Mouse (Mus musculus) testis, adult 2 months (tissue): ENCODE data around the gene Apobec1. TPM values are rescaled to one million over a fixed set of nuclear protein-coding genes. Genes with fewer than 3 reads are reported as not detected.

Experiments used
- H3K27ac ChIP-seq: fragments of 200-500 bp; 2 replicates; pipeline ENCODE4 v1.5.1; 2012; ENCODE audit warnings: low read depth, low read length; ENCODE audit not compliant: control insufficient read depth, insufficient read depth
- H3K27me3 ChIP-seq: fragments of 200-500 bp; 2 replicates; pipeline ENCODE4 v1.6.1; 2012; ENCODE audit warnings: mild to moderate bottlenecking, low read length, moderate library complexity; ENCODE audit not compliant: control insufficient read depth, insufficient read depth
- H3K36me3 ChIP-seq: fragments of 200-500 bp; 2 replicates; pipeline ENCODE4 v1.6.1; 2012; ENCODE audit warnings: mild to moderate bottlenecking, low read length; ENCODE audit not compliant: control insufficient read depth, insufficient read depth
- H3K4me1 ChIP-seq: fragments of 200-500 bp; 2 replicates; pipeline ENCODE4 v1.6.1; 2012; ENCODE audit warnings: low read length; ENCODE audit not compliant: control insufficient read depth, insufficient read depth
- H3K4me3 ChIP-seq: fragments of 200-500 bp; 2 replicates; pipeline ENCODE4 v1.5.1; 2012; ENCODE audit warnings: low read depth, mild to moderate bottlenecking, low read length, moderate library complexity, mixed read lengths; ENCODE audit not compliant: control insufficient read depth
- CTCF ChIP-seq: fragments of 200-500 bp; IDR thresholded peaks from 2 replicates; pipeline ENCODE4 v1.5.1; 2012; ENCODE audit warnings: low read depth, mild to moderate bottlenecking, inconsistent platforms, low read length, moderate library complexity; ENCODE audit not compliant: control insufficient read depth, insufficient read depth, insufficient replicate concordance
- POLR2A ChIP-seq: fragments of 200-500 bp; IDR thresholded peaks from 2 replicates; pipeline ENCODE4 v1.6.1; 2012; ENCODE audit warnings: low read depth, mild to moderate bottlenecking, inconsistent platforms, low read length, moderate library complexity; ENCODE audit not compliant: control insufficient read depth
- polyA plus RNA-seq: library from polyadenylated mRNA; depleted of rRNA; stranded (reverse); fragments of >200 nt; gene quantifications from 2 replicates; pipeline ENCODE4 v1.2.3, GENCODE M21; 2012

Apobec1 gene
- polyA plus RNA-seq, 1 experiment: 1.7 TPM

- H3K27ac ChIP-seq: no peak within 1 kb of the TSS
- H3K27me3 ChIP-seq: no peaks in the 10 kb centered on the region
- H3K4me3 ChIP-seq: no peak within 1 kb of the TSS
These were observed 7.5 kb upstream of the Apobec1 start, which contains the start of gene Gdf3 for GRCm38 (mm10) chr6:122609771-122610170. TSS of gene Gdf3 (minus strand) at chr6:122610087.

GRCm38 (mm10) chr6:122609377-122609728 is 7.1 kb upstream of the Apobec1 start:
- TF ChIP-seq CTCF (no peak), POLR2A (no peak)
- Histone ChIP-seq H3K27ac (no peak overlapping the region), H3K27me3 (no peaks in the 10 kb centered on the region), H3K4me3 (no peak overlapping the region), H3K36me3 (no peaks in the 10 kb centered on the region), H3K4me1 (peaks cover 9% of the 10 kb centered on the region)

More at GRCm38 (mm10) chr6:122609771-122610170, 7.5 kb upstream of the Apobec1 start, which contains the start of gene Gdf3:
- TF ChIP-seq CTCF (no peak), POLR2A (no peak)
- H3K4me1 ChIP-seq: peaks cover 9% of the 10 kb centered on the region
- no peaks in the 10 kb centered on the region for H3K36me3 ChIP-seq

GRCm38 (mm10) chr6:122608434-122609376 is 6.5 kb upstream of the Apobec1 start:
- no peak overlapping the region for H3K4me3 ChIP-seq
- no peak for TF ChIP-seq POLR2A
- TF ChIP-seq CTCF: no peak
- no peak overlapping the region for H3K27ac ChIP-seq

GRCm38 (mm10) chr6:122607700-122608099 is 5.5 kb upstream of the Apobec1 start:
- Histone ChIP-seq H3K4me1 (peaks cover 9% of the 10 kb centered on the region), H3K4me3 (no peak overlapping the region), H3K27ac (no peak overlapping the region), H3K27me3 (no peaks in the 10 kb centered on the region), H3K36me3 (no peaks in the 10 kb centered on the region)
- no peak for TF ChIP-seq CTCF
- no peak for TF ChIP-seq POLR2A

More at GRCm38 (mm10) chr6:122608434-122609376, 6.5 kb upstream of the Apobec1 start:
- H3K36me3 ChIP-seq: no peaks in the 10 kb centered on the region
- peaks cover 9% of the 10 kb centered on the region for H3K4me1 ChIP-seq
- H3K27me3 ChIP-seq: no peaks in the 10 kb centered on the region

GRCm38 (mm10) chr6:122606661-122607060 is 4.4 kb upstream of the Apobec1 start:
- H3K27ac ChIP-seq: no peak overlapping the region
- H3K27me3 ChIP-seq: no peaks in the 10 kb centered on the region
- H3K36me3 ChIP-seq: no peaks in the 10 kb centered on the region
- TF ChIP-seq POLR2A (no peak), CTCF (no peak)
- H3K4me3 ChIP-seq: no peak overlapping the region
- peaks cover 15% of the 10 kb centered on the region for H3K4me1 ChIP-seq

GRCm38 (mm10) chr6:122605483-122605882 is 3.2 kb upstream of the Apobec1 start:
- Histone ChIP-seq H3K4me1 (peaks cover 15% of the 10 kb centered on the region), H3K27me3 (no peaks in the 10 kb centered on the region), H3K36me3 (no peaks in the 10 kb centered on the region), H3K4me3 (no peak overlapping the region), H3K27ac (no peak overlapping the region)
- TF ChIP-seq CTCF: peak; percentile 37; the same call in 1 of the 2 replicates
- no peak for TF ChIP-seq POLR2A

- H3K27me3 ChIP-seq: no peaks in the 10 kb centered on the region
- TF ChIP-seq CTCF: no peak
- peaks cover 8% of the 10 kb centered on the region for H3K4me1 ChIP-seq
- H3K27ac ChIP-seq: no peak overlapping the region
- H3K36me3 ChIP-seq: no peaks in the 10 kb centered on the region
- H3K4me3 ChIP-seq: no peak overlapping the region
These were observed 2.0 kb upstream of the Apobec1 start for GRCm38 (mm10) chr6:122604260-122604659.

- no peak for TF ChIP-seq POLR2A
- no peak for TF ChIP-seq CTCF
- no peak overlapping the region for H3K27ac ChIP-seq
- H3K4me1 ChIP-seq: peaks cover 8% of the 10 kb centered on the region
- H3K27me3 ChIP-seq: no peaks in the 10 kb centered on the region
- no peaks in the 10 kb centered on the region for H3K36me3 ChIP-seq
- H3K4me3 ChIP-seq: no peak overlapping the region
These were observed 713 bp upstream of the Apobec1 start for GRCm38 (mm10) chr6:122602992-122603322.
